Mouse (Mus musculus): ENCODE measurements around the gene Tmem17.
A peak's percentile ranks its signal among the peaks of the same experiment; 100 is the strongest.

Gene Tmem17

DNA sequence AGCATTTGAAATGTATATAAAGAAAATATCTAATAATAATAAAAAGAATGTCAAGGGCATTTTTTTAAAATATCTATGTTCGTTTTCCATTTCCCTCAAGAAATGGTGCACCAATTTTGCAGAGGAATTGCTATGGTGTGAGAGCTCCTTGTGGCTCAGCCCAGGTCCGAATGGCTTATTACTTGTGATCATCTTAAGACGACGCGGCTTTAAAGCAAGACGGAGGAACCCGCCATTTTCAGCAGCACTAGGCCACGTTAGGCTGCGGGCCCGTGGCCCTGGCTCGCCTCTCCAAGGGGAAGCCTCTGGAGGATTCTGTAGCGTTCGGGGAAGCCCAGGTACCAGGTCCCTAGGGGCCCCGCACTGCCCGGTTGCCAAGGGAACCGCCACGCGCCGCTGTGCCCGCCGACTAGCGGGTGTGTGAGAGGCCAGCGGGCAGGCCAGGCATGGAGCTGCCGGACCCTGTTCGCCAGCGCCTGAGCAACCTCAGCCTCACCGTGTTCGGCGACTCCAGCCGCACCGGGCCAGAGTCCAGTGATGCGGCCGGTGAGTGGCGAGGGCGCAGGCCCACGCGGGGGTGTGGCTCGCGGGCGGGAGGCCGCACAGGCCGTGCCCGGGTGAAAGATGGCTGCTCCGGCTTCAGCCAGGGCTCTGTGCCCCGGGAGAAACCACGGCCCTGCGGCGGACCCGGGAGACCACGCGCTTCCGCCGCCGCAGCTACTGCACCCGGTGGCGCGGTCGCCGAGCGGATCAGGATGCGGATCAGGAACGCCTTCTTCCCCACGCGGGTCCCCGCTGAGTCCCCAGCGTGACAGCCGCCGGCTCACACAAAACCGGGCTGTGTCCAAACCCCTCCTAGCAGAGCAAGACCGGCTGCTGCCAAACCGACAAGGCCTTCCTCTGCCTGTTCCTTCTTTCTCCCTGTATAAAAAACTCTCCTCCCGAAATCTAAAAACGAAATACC is at the start of gene Tmem17:
Tmem17 (plus strand) TSS at position 51 of the 964 bp plus-strand sequence.
- DNase-seq (ENCODE audit: low spot score): peak; percentile 96

DNA sequence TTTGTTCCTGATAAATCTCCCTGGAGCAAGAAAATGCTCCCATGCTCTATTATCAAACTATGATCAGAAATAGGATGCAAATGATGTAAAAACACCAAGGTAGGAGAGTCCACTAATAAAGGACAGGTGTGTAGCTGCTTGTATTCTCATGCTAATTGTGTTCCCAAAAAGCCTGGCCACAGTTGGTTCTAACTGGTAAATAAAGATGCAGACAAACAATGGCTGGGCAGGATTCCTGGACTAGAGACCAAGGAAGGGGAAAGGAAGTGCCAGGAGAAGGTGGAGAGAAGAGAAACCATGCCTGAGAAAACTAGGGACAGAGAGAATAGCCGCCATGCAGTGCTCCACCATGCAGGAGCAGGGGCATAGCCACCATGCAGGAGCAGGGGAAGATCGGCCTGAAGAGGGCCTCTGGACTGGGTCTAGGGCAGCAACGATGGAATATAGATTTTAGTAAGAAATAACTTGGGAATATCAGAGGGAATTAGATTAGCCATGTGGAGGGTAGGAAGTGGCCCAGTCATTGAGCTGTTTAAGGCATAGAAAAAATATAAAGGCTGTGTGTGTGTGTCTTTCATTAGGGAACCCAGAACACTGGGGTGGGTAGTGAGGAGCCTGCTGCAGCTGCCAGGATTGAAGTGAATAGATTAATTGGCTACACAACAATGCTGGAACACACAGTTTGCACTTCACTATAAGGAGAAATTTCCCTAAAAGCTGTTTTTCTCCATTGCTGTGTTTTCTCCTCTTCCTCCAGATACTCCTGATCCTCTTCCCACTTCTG is 31.9 kb upstream of the Tmem17 start:
- no peak for DNase-seq (ENCODE audit: low spot score)

DNA sequence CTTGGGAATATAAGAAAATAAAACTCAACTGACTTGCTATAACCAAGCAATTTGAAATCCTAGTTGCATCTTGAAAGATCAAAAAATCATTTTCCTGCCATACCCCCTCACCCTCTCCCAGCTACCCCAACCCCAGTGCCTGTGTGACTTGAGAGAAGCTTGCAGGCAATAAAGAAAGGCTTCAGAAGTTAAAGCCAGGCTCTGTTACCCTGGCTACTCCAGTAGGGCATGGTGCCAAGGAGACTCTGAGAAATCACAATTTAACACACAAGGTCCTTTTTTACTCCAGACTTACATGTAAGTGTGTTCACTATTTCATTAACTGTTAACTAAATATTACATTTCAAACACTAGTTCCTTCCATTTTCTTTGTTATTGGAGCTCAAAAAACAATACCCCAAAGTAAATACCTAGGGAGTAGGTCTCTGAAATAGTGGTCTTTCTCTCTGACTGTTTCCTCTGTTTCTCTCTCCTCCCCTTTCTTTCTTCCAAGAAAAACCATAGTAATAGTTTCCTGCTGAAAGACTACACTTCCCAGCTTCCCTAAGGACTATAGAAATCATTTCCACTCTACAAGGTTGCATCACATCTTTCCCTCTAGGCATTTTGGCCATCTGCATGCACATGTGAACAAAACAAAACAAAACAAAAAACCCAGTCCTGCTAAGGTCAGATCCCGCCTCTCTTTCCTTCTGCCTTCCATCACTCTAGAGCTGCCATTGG is 30.1 kb upstream of the Tmem17 start:
- no peak for DNase-seq (ENCODE audit: low spot score)

DNA sequence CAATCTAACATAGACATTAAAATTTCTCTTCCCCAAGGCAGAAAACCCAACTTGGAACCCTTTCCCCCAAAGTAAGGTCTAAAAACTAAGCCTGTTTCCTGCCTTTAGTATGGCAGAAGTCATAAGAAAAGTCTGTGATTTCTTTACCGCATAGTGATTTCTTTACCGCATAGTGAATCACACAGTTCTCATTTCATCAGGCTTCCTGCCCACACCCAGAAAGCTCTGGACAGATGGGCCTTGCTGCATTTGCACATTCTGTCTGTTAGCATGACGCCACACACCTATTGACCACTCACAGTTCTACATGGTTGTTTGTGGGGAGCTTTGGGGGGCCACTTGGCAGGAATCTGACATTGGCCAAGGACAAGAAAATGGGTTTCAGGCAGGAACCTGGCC is 29.5 kb upstream of the Tmem17 start:
- no peak for DNase-seq (ENCODE audit: low spot score)

DNA sequence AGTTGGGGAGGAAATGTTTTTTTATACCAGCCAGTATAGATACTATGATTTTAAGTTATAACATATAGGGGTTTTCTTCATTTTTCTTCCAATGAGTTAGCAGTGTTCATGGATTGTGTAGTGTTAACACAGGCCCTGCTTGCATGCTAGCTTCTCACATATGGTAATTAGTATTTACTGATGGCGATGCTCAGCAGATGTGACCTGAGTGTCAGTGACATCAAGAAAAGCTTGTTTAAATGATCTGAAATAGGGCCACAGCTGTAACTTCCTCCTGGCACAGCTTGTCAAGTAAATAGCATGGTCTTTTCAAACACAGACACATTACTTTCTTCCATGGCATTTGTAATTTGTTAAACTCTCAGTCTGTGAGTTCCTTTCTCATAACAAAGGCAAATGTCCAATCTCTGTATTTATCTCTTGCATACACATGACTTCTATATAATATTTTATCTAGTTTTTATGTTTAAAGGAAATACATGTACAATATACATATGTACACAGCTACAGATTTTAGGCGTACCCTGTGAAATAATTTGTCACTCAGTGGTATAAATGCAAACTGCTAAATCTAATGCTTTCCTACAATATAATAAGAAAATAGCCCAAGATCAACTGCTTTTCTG is 18.1 kb upstream of the Tmem17 start:
- DNase-seq (ENCODE audit: low spot score): no peak

DNA sequence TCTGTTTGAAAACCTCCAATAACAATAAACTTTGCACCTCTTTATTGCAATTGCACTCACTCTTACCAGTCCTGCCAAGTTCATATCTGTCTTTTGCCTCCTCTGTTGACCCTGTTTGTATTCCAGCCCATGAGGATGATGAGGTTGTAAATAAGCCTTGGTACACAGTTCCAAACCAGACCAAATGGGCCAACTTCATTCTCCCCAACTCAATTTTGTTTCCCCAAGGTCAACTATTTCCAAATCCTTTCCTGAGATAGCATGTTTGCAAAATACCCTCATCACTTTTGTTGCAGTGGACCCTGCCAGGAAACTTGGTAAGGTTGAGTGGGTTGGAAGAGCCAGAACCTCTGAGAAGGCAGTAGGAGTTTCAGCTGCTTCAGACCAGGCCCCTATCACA is 16.9 kb upstream of the Tmem17 start:
- DNase-seq (ENCODE audit: low spot score): no peak

DNA sequence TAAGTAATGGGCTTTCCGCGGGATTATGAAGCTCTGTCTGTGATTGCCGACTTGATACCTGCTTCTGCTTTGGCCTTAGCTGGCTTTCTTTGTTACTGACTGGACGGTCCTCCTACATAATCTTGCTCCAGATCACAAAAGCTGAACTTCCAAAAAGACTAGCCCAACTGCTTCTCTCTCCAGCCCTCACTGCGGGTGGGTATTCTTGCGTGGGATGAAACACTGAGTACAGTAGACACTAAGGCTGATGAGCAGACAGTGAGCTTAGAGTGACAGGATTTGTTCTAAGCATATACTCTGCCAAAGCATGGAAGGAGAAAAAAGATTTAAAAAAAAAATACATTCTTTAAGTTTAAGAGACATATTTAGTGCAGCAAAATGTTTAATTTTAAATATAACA is 12.5 kb upstream of the Tmem17 start:
- no peak for DNase-seq (ENCODE audit: low spot score)

DNA sequence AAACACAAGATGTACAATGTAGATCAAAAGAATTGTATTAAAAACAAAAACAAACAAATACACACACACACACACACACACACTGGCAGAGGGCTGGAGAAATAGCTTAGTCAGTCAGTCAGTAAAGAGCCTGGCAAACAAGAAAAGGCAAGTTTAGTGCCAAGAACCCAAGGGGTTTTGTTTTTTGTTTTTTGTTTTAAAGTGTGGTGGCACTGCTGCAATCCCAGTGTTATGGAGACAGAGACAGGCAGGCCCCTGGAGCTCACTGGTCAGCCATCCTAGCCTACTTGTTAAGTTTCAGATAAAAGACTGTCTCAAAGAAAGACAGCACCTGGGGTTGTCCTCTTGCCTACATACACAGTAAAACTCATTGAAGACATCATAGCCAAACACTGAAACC is 12.0 kb upstream of the Tmem17 start:
- no peak for DNase-seq (ENCODE audit: low spot score)

DNA sequence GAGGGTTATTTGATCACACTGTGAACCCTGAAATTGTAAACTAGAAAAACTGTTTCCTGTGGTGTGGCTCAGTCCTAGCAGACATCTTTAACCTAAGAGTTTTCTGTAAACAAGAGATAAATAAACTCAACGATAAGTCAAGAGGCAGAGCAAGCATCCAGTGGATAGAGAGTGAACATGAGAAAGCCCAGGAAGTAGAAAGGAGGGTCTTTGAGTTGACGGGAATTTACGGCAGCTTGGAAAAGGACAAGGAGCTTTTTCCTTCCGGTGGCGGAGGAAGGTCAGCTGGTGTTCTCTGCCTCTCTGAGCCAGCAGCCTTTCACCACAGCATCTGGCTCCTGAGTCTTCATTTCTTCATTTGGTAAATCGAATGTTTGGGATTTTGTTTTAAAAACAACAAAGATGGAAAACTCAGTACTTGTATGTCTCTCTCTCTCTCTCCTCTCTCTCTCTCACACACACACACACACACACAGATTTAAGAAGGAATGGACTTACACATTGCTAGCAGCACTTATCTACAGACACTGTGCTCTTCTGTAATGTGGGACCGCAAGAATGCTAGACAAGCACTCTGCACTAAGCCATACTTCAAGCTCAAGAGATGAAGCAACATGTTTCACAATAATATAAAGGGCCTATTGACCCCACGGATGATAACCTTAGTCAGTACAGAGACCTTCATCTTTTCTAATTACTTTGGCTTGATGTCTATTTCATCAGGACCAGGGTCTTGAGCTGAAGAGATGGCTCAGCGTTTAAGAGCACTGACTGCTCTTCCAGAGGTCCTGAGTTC is 10.9 kb upstream of the Tmem17 start:
- no peak for DNase-seq (ENCODE audit: low spot score)

DNA sequence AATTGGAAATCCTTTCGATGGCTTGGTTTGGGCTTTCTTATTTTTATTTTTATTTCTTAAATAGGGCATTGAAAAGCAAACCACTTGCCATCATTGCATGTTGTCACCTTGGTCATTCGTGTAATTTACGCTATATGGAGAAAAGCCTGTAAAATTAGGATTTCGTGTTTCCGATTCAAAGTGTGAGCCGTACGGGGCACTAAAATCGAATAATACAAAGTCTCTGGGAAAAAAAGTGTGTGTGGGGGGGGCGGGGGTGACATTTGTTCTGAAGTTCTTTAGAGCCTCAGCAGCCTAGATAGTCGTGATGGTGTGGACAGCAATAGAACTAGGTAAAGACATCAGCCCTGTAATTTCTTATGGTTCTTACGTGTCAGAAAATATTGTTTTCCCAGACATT is 1.2 kb downstream of the Tmem17 start:
- DNase-seq (ENCODE audit: low spot score): no peak

DNA sequence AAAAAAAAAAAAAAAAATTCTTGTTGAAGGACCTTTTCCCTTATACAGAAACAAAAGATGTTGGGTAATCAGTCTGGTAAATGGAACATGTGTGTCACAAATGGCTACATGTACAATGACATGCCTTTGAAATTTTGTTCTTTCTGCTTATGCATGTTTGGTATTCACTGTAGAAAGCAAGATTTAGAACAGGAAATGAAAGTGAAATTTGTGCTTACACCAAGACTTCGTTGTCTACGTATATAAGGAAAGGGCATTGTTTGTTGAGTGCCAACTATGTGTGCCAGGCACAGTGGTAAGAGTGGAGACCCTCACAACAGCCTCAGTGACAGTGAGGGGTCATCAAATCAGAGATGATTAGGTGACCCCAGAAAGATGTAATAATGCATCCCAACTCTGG is 3.2 kb downstream of the Tmem17 start:
- no peak for DNase-seq (ENCODE audit: low spot score)

DNA sequence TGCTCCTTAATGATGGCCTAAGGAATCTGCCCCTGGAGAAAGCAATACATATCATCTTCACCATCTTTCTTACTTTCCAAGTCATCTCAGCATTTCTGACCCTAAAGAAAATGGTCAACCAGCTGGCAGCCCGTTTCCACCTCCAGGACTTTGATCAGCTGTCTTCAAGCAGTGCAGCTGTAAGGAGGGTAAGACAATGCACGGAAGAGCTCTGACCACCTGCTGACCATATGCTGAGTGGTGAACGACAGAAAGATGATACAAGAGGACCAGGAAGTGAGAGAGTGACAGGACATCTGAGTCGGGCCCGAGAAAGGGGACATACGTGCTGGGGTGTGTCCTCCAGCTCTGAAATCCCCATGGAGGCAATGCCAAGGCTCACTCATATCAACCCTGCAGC is 6.6 kb downstream of the Tmem17 start:
- DNase-seq (ENCODE audit: low spot score): no peak

DNA sequence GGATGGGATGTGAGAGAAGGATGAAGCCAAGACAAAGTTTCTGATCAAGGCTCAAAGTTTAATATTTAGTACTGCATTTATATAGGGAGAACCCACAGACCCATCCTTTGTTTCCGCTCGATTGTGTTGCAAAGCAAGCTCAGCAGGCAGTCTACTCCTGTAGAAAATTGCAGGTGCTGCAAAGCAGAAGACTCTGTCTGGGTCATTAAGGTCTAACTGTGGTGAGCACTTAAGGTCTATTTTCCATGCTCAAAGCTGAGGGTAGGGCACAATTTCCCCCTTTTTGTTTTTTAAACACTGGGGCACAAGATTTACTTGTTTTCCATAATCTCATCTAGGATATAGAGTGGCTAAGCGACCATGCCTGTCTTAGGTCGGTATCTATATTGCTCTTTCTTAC is 8.4 kb downstream of the Tmem17 start:
- no peak for DNase-seq (ENCODE audit: low spot score)

DNA sequence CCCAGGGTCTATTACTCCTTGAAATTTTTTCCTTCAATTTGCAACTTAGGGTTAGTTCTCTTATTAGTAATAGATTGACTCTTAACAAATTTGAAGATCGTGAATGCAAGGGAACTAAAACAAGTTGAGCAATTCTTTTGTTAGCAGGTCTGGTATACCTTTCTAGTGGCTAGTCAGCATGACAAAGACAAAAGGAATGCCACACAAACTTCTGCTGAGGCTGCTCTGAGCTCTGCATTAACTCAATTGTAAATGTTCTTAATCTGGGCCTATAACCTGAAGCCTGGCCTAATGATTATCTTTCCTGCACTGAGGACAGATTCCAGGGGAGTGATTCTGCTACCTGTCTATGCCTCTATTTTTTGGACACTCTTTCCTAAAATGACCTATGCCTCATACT is 12.7 kb downstream of the Tmem17 start:
- DNase-seq (ENCODE audit: low spot score): no peak

DNA sequence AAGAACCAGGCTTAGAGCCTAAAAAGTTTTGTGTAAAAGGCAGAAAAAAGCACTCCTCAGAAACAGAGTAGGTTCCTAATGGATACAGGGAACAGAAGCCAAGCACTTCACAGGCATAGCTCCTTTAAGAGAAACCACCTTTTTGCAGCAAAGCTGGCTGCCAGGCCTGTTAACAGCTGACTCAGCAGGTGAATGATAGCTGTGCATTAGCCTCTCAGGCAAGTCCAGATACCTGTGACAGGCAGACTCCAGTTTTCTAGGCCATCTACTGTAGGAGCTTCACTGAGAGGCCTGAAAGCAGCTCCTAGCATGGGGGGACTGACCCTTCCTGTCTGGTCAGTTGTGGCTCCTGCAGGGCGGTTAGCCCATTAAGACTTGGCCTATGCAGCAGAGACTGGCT is 28.7 kb downstream of the Tmem17 start:
- DNase-seq (ENCODE audit: low spot score): no peak

DNA sequence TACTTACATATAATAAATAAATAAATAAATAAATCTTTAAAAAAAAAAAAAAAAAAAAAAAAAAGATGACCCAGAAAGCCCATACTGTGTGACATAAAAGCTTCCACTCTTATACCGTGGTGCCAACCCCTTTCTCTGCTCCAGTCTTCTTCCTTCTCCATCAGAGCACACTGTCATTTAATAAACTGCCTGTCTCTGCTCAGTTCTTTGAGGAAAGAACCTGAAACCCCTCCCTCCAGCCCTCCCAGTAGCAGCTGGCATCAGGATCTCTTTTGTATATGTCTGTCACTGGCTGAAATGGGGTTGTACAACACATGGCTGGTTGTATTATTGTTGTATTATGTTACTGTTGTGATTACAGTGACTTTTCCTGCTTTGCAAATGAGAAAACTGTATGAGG is 48.2 kb downstream of the Tmem17 start:
- no peak for DNase-seq (ENCODE audit: low spot score)

DNA sequence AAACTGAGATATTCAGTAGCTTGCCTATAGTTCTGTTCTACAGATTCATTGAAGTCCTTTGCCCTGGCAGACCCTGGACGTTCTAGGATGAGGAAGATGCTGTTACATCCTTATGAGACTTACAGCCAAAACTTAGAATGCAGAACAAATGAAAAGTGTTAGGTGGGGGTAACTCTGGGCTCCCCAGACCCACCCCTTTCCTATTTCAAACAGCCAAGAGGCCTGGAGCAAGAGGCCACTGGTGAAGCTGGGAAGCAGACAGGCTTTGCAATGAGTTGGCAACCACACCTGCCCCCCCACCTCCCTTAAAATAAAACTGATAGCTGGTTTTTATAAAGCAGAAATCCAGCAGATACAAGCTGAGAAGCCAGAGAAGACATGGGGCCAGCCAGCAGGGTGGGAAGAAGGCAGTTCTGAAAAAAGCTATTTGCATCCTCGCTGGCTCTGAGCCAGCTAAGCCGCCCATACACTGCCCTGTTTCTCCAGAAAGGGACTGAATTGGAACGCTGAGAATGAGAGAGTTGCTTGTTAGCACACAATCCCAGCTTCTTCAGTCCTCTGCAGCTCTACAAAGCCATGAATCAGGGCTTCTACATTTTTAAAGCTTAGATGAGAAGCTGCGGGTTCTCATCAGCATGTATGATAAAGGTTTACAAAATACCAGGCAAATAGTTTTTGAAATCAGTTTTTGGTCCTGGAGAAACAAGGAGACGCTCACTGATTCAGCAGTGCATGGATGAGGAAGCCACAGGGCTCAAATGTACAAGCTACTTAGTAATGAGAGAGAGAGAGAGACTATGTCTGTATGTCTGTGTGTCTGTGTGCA is 48.8 kb downstream of the Tmem17 start:
- DNase-seq (ENCODE audit: low spot score): no peak

DNA sequence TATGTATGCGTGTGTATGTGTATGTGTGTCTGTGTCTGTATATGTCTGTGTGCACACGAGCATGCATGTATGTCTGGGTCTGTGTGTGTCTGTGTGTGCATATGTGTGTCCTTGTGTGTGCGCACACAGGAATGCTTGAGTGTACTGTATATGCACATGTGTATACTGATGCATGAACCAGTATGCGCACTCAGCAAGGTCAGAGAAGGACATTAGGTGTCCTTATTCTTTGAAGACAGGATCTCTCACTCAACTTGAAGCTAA is 49.4 kb downstream of the Tmem17 start:
- DNase-seq (ENCODE audit: low spot score): no peak

DNA sequence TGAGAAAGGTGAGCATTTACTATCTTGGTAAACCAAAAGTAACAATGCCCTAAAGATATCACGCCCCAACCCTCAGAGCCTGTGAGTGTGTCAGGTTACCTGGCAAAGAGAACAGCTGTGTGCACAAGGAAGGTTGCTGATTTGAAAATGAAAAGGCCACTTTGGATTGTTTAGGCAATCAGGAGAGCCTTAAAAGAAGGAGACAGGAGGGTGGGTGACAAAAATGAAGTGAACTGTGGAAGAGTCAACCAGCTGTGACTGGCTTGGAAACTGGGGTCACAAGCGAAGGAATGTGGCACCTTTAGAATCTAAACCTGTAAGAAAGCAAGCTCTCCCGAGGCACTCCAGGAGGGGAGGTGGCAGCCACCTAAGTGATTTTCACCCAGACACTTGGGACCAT is 51.8 kb downstream of the Tmem17 start:
- DNase-seq (ENCODE audit: low spot score): no peak

DNA sequence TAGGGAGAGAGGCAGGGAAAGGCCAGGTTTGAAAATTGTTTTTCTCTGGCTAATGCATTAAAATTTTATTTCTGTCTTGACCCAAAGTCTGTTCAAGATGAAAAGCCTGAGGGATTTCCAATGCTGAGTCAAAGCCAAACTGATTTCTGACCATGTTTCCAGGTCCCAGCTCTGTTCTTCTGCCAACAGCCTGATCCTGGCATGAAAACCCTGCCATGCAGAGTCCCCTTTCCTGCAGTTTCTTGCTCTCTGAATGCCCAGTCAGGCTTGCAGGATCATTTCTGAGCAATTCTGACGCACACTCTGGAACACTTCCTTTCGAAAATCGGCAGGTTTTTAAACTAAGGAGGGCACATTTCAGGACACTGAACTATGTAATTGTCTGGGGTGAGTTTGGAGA is 52.8 kb downstream of the Tmem17 start:
- DNase-seq (ENCODE audit: low spot score): no peak

Data from ovary, postnatal 10 days (tissue).